Mouse (Mus musculus): ENCODE results near the gene Ppp1r26.

DNA sequence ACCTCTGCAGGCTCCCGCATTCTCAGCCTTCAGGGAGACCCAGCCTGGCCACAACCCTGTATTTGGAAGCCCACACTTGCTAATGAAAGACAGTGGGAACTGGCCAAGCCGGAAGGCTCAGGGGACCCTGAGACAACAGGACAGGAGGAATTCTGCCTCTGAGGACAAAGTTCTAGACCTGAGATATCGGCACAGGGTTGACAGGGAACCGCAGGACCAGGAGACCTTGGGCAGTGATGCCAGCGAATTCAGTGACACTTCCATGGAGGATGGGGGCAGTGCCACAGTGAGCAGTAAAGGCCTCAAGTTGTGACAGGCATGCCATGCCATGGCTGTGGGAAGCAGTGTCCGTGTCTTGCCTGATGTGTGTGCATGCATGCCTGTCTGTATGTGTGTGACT is 6.9 kb downstream of the Ppp1r26 start:
- TF ChIP-seq CTCF (conservative IDR thresholded peaks at IDR 0.05; ENCODE audit: low read length) = no peak
- TF ChIP-seq POU5F1 (IDR thresholded peaks at IDR 0.05; ENCODE audit: borderline replicate concordance, low read length) = no peak
